Mouse (Mus musculus) midbrain, postnatal 0 days (tissue): ENCODE data around the gene Map2k7. TPM values are rescaled to one million over a fixed set of nuclear protein-coding genes. Genes with fewer than 3 reads are reported as not detected.

Source experiments
- ATAC-seq: fragments of 200-750 bp; cut with Nextera tagmentation; 2 replicates; pipeline ENCODE4 v1.8.0; 2017; ENCODE audit warnings: moderate number of reproducible peaks, mild to moderate bottlenecking, moderate TSS enrichment, moderate library complexity; ENCODE audit not compliant: low FRiP score
- DNase-seq: peaks from one replicate; pipeline ENCODE4 v3.0.0-alpha.2; 2015; ENCODE audit warnings: low spot score
- H3K27ac ChIP-seq: fragments of 300-500 bp; sonication (generic); 2 replicates; pipeline ENCODE4 v1.5.1; 2014; ENCODE audit warnings: low read depth, mild to moderate bottlenecking, low read length, mixed read lengths
- H3K27me3 ChIP-seq: fragments of 300-500 bp; sonication (generic); 2 replicates; pipeline ENCODE4 v1.6.1; 2014; ENCODE audit warnings: low read length, control low read depth, mixed read lengths; ENCODE audit not compliant: insufficient read depth
- H3K36me3 ChIP-seq: fragments of 300-500 bp; sonication (generic); 2 replicates; pipeline ENCODE4 v1.6.1; 2014; ENCODE audit warnings: low read length, control low read depth, mixed read lengths; ENCODE audit not compliant: insufficient read depth
- H3K4me1 ChIP-seq: fragments of 300-500 bp; sonication (generic); 2 replicates; pipeline ENCODE4 v1.6.1; 2014; ENCODE audit warnings: mild to moderate bottlenecking, control low read depth, antibody characterized with exemption, low read length, mixed read lengths; ENCODE audit not compliant: insufficient read depth
- H3K4me2 ChIP-seq: fragments of 300-500 bp; sonication (generic); 2 replicates; pipeline ENCODE4 v1.6.1; 2014; ENCODE audit warnings: low read depth, mild to moderate bottlenecking, low read length, mixed read lengths; ENCODE audit not compliant: poor library complexity, severe bottlenecking
- H3K4me3 ChIP-seq: fragments of 300-500 bp; sonication (generic); 2 replicates; pipeline ENCODE4 v1.5.1; 2014; ENCODE audit warnings: low read depth, mild to moderate bottlenecking, low read length, moderate library complexity
- H3K9ac ChIP-seq: fragments of 300-500 bp; sonication (generic); replicated peaks from 2 replicates; pipeline ENCODE4 v1.6.1; 2014; ENCODE audit warnings: mild to moderate bottlenecking, low read length, moderate library complexity, mixed read lengths; ENCODE audit not compliant: poor library complexity, severe bottlenecking
- H3K9me3 ChIP-seq: fragments of 300-500 bp; sonication (generic); 2 replicates; pipeline ENCODE4 v1.6.1; 2016; ENCODE audit warnings: low read length, control low read depth
- CTCF ChIP-seq: IDR thresholded peaks from 2 replicates; pipeline ENCODE4 v1.5.1; 2016; ENCODE audit warnings: antibody characterized with exemption, mild to moderate bottlenecking
- WGBS: fragments of 180-500 bp; shearing (Covaris S2); extraction: QIAGEN DNeasy Blood & Tissue Kit; methylation state at CpG from one replicate; pipeline ENCODE4 v1.1.7; 2014; 5-methylcytosine and 5-hydroxymethylcytosine counted together
- polyA plus RNA-seq: library from polyadenylated mRNA; unstranded; fragments of >200 nt; fragmentation: Nextera tagmentation; extraction: Ambion mirVana; gene quantifications from 2 replicates; pipeline ENCODE4 v1.2.1, GENCODE M21; 2015
- total RNA-seq: library from RNA; depleted of rRNA; stranded (reverse); fragments of >200 nt; gene quantifications from 2 replicates; pipeline ENCODE4 v1.2.3, GENCODE M21; 2014

Gene Map2k7
- total and polyA plus RNA-seq, 2 experiments from 2014 or later: 29.4 to 32.8 TPM

DNA sequence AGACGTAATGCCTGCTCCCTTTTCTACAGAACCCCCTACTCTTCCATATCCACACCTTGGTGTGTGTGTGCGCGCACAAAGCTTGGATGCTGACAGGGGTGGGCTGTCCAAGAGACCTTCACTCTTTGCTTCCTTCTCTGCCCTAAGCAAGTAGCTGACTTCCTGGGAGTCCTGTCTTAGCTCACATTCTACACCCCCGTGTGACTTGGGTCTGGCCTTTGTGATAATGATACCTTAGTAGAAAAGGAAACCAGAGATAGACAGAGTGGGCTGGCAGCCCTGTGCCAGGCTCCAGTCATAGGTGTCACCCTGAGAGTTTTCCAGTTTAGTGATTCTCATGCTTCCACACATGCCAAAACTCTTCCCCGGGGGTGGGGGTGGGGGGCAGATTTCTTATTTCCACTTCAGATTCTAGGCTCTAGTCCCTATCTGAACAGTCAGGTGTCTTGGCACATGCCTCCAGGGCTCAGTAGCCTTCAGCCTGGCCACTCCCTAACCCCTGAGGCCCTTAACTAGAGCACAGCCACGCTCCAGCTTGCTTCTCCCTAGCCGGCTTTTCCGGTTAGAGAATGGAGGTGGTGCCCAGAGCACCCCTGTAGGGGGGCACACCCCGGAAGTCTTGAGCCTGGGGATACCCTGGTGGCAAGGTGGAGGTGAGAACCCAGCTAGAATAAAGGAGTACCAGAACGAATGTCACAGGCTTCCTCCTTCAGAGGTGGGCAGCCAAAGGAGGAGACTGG lies 7.8 kb upstream of the Map2k7 start:
- Histone ChIP-seq H3K4me3 (no peak overlapping the region), H3K27ac (no peak overlapping the region), H3K27me3 (peaks cover 7% of the 10 kb centered on the region), H3K9ac (no peak overlapping the region), H3K36me3 (no peaks in the 10 kb centered on the region), H3K9me3 (no peaks in the 10 kb centered on the region), H3K4me2 (no peak overlapping the region), H3K4me1 (no peaks in the 10 kb centered on the region)
- 63% methylated on average over 10 of the region's 10 CpGs for WGBS
- no peak for DNase-seq
- no peak for TF ChIP-seq CTCF
- ATAC-seq: no peak

- TF ChIP-seq CTCF: no peak
- Histone ChIP-seq H3K9ac (peak overlapping the region; percentile 59), H3K9me3 (no peaks in the 10 kb centered on the region), H3K4me2 (peak overlapping the region; percentile 67), H3K4me3 (peak overlapping the region; percentile 82), H3K36me3 (peaks cover 9% of the 10 kb centered on the region; the same call in 1 of the 2 replicates), H3K27me3 (no peaks in the 10 kb centered on the region), H3K27ac (peak overlapping the region; percentile 89), H3K4me1 (peaks cover 8% of the 10 kb centered on the region)
- 13% methylated on average over 15 of the region's 15 CpGs for WGBS
- peak; percentile 35; the same call in 1 of the 2 replicates for ATAC-seq
- no peak for DNase-seq
Observed at GRCm38 (mm10) chr8:4237814-4238433, 616 bp upstream of the Map2k7 start.

- peak overlapping the region; percentile 82 for H3K4me3 ChIP-seq
- no peaks in the 10 kb centered on the region for H3K27me3 ChIP-seq
- no peak for DNase-seq
- H3K4me2 ChIP-seq: peak overlapping the region; percentile 85
- TF ChIP-seq CTCF: no peak
- peak overlapping the region; percentile 89 for H3K27ac ChIP-seq
- peak; percentile 32 for ATAC-seq
- peak overlapping the region; percentile 79 for H3K9ac ChIP-seq
- WGBS: 13% methylated on average over 19 of the region's 19 CpGs
- no peaks in the 10 kb centered on the region for H3K9me3 ChIP-seq
- H3K36me3 ChIP-seq: peaks cover 23% of the 10 kb centered on the region
- H3K4me1 ChIP-seq: peaks cover 8% of the 10 kb centered on the region
Observed at GRCm38 (mm10) chr8:4239193-4239890, 802 bp downstream of the Map2k7 start.

GRCm38 (mm10) chr8:4245061-4245460 lies 6.5 kb downstream of the Map2k7 start:
- 98% methylated on average over 5 of the region's 5 CpGs for WGBS
- H3K4me1 ChIP-seq: peaks cover 2% of the 10 kb centered on the region
- no peak overlapping the region for H3K4me3 ChIP-seq
- TF ChIP-seq CTCF: no peak
- H3K27ac ChIP-seq: no peak overlapping the region
- no peaks in the 10 kb centered on the region for H3K27me3 ChIP-seq
- H3K9me3 ChIP-seq: no peaks in the 10 kb centered on the region
- no peak for ATAC-seq
- H3K9ac ChIP-seq: no peak overlapping the region
- H3K4me2 ChIP-seq: no peak overlapping the region
- DNase-seq: no peak
- peaks cover 56% of the 10 kb centered on the region for H3K36me3 ChIP-seq

DNA sequence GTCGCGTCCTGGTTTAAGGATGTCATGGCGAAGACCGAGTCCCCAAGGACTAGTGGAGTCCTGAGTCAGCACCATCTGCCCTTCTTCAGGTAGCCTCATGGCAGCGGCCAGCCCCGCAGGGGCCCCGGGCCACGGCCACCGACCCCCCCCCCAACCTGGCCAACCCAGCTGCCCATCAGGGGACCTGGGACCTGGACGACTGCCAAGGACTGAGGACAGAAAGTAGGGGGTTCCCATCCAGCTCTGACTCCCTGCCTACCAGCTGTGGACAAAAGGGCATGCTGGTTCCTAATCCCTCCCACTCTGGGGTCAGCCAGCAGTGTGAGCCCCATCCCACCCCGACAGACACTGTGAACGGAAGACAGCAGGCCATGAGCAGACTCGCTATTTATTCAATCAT lies 7.2 kb downstream of the Map2k7 start:
- Histone ChIP-seq H3K9ac (no peak overlapping the region), H3K9me3 (no peaks in the 10 kb centered on the region), H3K27ac (no peak overlapping the region), H3K4me2 (no peak overlapping the region), H3K36me3 (peaks cover 54% of the 10 kb centered on the region), H3K27me3 (no peaks in the 10 kb centered on the region), H3K4me3 (no peak overlapping the region), H3K4me1 (no peaks in the 10 kb centered on the region)
- no peak for TF ChIP-seq CTCF
- WGBS: 79% methylated on average over 12 of the region's 13 CpGs
- DNase-seq: no peak
- no peak for ATAC-seq

GRCm38 (mm10) chr8:4247241-4247640 lies 8.7 kb downstream of the Map2k7 start:
- H3K9ac ChIP-seq: no peak overlapping the region

More at GRCm38 (mm10) chr8:4247241-4247640, 8.7 kb downstream of the Map2k7 start:
- ATAC-seq: no peak
- WGBS: 95% methylated on average over 8 of the region's 8 CpGs
- H3K4me3 ChIP-seq: no peak overlapping the region
- H3K36me3 ChIP-seq: peaks cover 52% of the 10 kb centered on the region
- no peak for TF ChIP-seq CTCF
- no peak overlapping the region for H3K27ac ChIP-seq
- H3K9me3 ChIP-seq: no peaks in the 10 kb centered on the region
- no peak for DNase-seq
- H3K27me3 ChIP-seq: no peaks in the 10 kb centered on the region
- H3K4me1 ChIP-seq: no peaks in the 10 kb centered on the region
- H3K4me2 ChIP-seq: no peak overlapping the region
